7 mouse cellular contexts compared by ENCODE assay signal in the genomic region with DNA sequence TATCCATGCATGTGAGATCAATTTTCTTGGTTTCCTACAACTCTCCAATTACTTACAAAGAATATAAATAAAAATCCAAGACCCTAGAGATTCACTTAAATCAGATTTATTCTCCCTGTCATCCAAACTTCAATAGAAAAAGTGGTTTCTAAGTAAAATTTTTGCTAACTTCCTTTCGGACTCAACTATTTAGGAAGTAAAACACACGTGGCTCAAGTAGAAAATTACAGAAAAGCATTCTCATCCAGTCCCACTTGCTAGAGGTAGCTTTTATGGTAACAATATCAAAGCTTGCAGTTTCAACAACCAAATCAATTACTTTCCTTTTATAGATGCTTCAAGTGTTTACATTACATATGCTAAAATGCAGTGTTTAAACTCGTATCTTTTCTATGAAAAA. TPM values are rescaled to one million over a fixed set of nuclear protein-coding genes. Genes with fewer than 3 reads are reported as not detected.
DNase-seq lines count a peak whose midpoint lies in the region; ATAC-seq and TF ChIP-seq lines count a peak whose summit lies in the region.

No protein-coding gene starts in this region.

- no peak for ATAC-seq in lung, postnatal 0 days
- ATAC-seq in forebrain, embryonic 15.5 days (replicated peaks) = no peak
- no peak for ATAC-seq in liver, embryonic 11.5 days (replicated peaks; ENCODE audit: low FRiP score)
- ATAC-seq in stomach, postnatal 0 days (ENCODE audit: low FRiP score, low TSS enrichment) = no peak

- no peak for TF ChIP-seq EP300 in lung, postnatal 0 days (IDR thresholded peaks at IDR 0.05)
- no peak for TF ChIP-seq EP300 in stomach, postnatal 0 days (optimal IDR thresholded peaks at IDR 0.05)

- peaks cover 7% of the 10 kb centered on the region; the same call in 1 of the 2 replicates for H3K4me1 ChIP-seq in lung, postnatal 0 days (ENCODE audit: insufficient read depth, low read depth, low read length)
- peaks cover 30% of the 10 kb centered on the region for H3K4me1 ChIP-seq in forebrain, embryonic 15.5 days
- H3K4me1 ChIP-seq in liver, embryonic 11.5 days (replicated peaks; ENCODE audit: control insufficient read depth, insufficient read depth, low read length) = peaks cover 8% of the 10 kb centered on the region; the same call in 1 of the 2 replicates
- 0 out of 2 replicates have a peak, but pooled peaks cover 3% of the 10 kb centered on the region for H3K4me1 ChIP-seq in stomach, postnatal 0 days (replicated peaks; ENCODE audit: control insufficient read depth, insufficient read depth)

- no peaks in the 10 kb centered on the region for H3K9me3 ChIP-seq in lung, postnatal 0 days (ENCODE audit: low read length)
- H3K9me3 ChIP-seq in forebrain, embryonic 15.5 days = no peaks in the 10 kb centered on the region
- H3K9me3 ChIP-seq in liver, embryonic 11.5 days (ENCODE audit: control insufficient read depth, low read length) = no peaks in the 10 kb centered on the region
- H3K9me3 ChIP-seq in stomach, postnatal 0 days (ENCODE audit: control insufficient read depth, low read length) = no peaks in the 10 kb centered on the region

- DNase-seq in lung, postnatal 0 days (ENCODE audit: low spot score) = no peak
- DNase-seq in lung, postnatal 36 days = no peak
- no peak for DNase-seq in liver, embryonic 11.5 days (ENCODE audit: low spot score)
- no peak for DNase-seq in stomach, postnatal 0 days (ENCODE audit: low spot score)
- no peak for DNase-seq in testis, postnatal 14 days (ENCODE audit: low spot score)
- no peak for DNase-seq in ovary, postnatal 10 days (ENCODE audit: low spot score)

- H3K4me2 ChIP-seq in lung, postnatal 0 days (replicated peaks; ENCODE audit: low read depth, low read length) = peak overlapping the region; percentile 70
- peak overlapping the region; percentile 69 for H3K4me2 ChIP-seq in forebrain, embryonic 15.5 days (replicated peaks)
- H3K4me2 ChIP-seq in liver, embryonic 11.5 days = peak overlapping the region; percentile 67
- H3K4me2 ChIP-seq in stomach, postnatal 0 days (replicated peaks; ENCODE audit: low read depth) = peak overlapping the region; percentile 78

- H3K27me3 ChIP-seq in lung, postnatal 0 days (replicated peaks; ENCODE audit: insufficient read depth, low read length) = no peaks in the 10 kb centered on the region
- no peaks in the 10 kb centered on the region for H3K27me3 ChIP-seq in forebrain, embryonic 15.5 days
- no peaks in the 10 kb centered on the region for H3K27me3 ChIP-seq in liver, embryonic 11.5 days (replicated peaks; ENCODE audit: control insufficient read depth, insufficient read depth, low read length)
- no peaks in the 10 kb centered on the region for H3K27me3 ChIP-seq in stomach, postnatal 0 days (ENCODE audit: control insufficient read depth, insufficient read depth, low read length)

- peaks cover 6% of the 10 kb centered on the region; the same call in 1 of the 2 replicates for H3K36me3 ChIP-seq in lung, postnatal 0 days (ENCODE audit: insufficient read depth, low read length)
- H3K36me3 ChIP-seq in forebrain, embryonic 15.5 days = peaks cover 3% of the 10 kb centered on the region
- H3K36me3 ChIP-seq in liver, embryonic 11.5 days (ENCODE audit: control insufficient read depth, insufficient read depth, low read length) = peaks cover 7% of the 10 kb centered on the region; the same call in 1 of the 2 replicates
- H3K36me3 ChIP-seq in stomach, postnatal 0 days (ENCODE audit: control insufficient read depth, insufficient read depth, low read length) = no peaks in the 10 kb centered on the region

- peak overlapping the region; percentile 96; the same call in 1 of the 2 replicates for H3K9ac ChIP-seq in lung, postnatal 0 days (replicated peaks; ENCODE audit: low read depth)
- no peak overlapping the region for H3K9ac ChIP-seq in forebrain, embryonic 15.5 days (replicated peaks)
- H3K9ac ChIP-seq in liver, embryonic 11.5 days (ENCODE audit: low read depth, low read length) = no peak overlapping the region
- H3K9ac ChIP-seq in stomach, postnatal 0 days (ENCODE audit: low read length) = no peak overlapping the region

- TF ChIP-seq CTCF in lung, postnatal 0 days (IDR thresholded peaks at IDR 0.05) = no peak
- TF ChIP-seq CTCF in stomach, postnatal 0 days (IDR thresholded peaks at IDR 0.05; ENCODE audit: low read depth) = no peak

- peak overlapping the region; percentile 65; the same call in 1 of the 2 replicates for H3K27ac ChIP-seq in lung, postnatal 0 days (ENCODE audit: low read length)
- H3K27ac ChIP-seq in forebrain, embryonic 15.5 days (replicated peaks) = no peak overlapping the region
- H3K27ac ChIP-seq in liver, embryonic 11.5 days (ENCODE audit: low read depth, low read length) = no peak overlapping the region
- H3K27ac ChIP-seq in stomach, postnatal 0 days (replicated peaks) = no peak overlapping the region

- 4% methylated on average over 3 of the region's 3 CpGs for WGBS in lung, postnatal 0 days
- 32% methylated on average over 3 of the region's 3 CpGs for WGBS in forebrain, embryonic 15.5 days
- WGBS in liver, embryonic 11.5 days = 30% methylated on average over 3 of the region's 3 CpGs
- WGBS in stomach, postnatal 0 days = 7% methylated on average over 3 of the region's 3 CpGs

- peak overlapping the region; percentile 100 for H3K4me3 ChIP-seq in lung, postnatal 0 days (ENCODE audit: low read depth, low read length)
- H3K4me3 ChIP-seq in forebrain, embryonic 15.5 days = peak overlapping the region; percentile 95
- peak overlapping the region; percentile 94 for H3K4me3 ChIP-seq in liver, embryonic 11.5 days (ENCODE audit: low read depth, low read length)
- peak overlapping the region; percentile 99 for H3K4me3 ChIP-seq in stomach, postnatal 0 days (ENCODE audit: low read depth, low read length)

RNA-seq across cellular contexts. Expression of gene Lsmem1, which starts 21.6 kb away (rescaled TPM):
- polyA plus RNA-seq in lung, postnatal 0 days (2015; fragmentation: Nextera tagmentation; extraction: Ambion mirVana) = 0.16 and 0.38 TPM in 2 replicates
- polyA plus RNA-seq in forebrain, embryonic 15.5 days (2015; fragmentation: Nextera tagmentation; extraction: Ambion mirVana) = not detected in 2 replicates
- polyA plus RNA-seq in liver, embryonic 11.5 days (2014; fragmentation: Nextera tagmentation; extraction: Ambion mirVana) = 0.14 TPM in 2 replicates
- polyA plus RNA-seq in stomach, postnatal 0 days (2015; fragmentation: Nextera tagmentation; extraction: Ambion mirVana) = 0.11 TPM in 1 of 2 replicates, not detected in the other

RNA-seq across cellular contexts. Expression of gene Ifrd1, which starts 27.4 kb away (rescaled TPM):
- polyA plus RNA-seq in lung, postnatal 0 days (2015; fragmentation: Nextera tagmentation; extraction: Ambion mirVana) = 167 and 192 TPM in 2 replicates
- 165 and 181 TPM in 2 replicates for polyA plus RNA-seq in forebrain, embryonic 15.5 days (2015; fragmentation: Nextera tagmentation; extraction: Ambion mirVana)
- polyA plus RNA-seq in liver, embryonic 11.5 days (2014; fragmentation: Nextera tagmentation; extraction: Ambion mirVana) = 99.9 and 112 TPM in 2 replicates
- 122 TPM in 2 replicates for polyA plus RNA-seq in stomach, postnatal 0 days (2015; fragmentation: Nextera tagmentation; extraction: Ambion mirVana)
